Mouse (Mus musculus): ENCODE measurements around the gene Olfr1351.
"Not testable (repeated sequence)": the region's sequence is repeated elsewhere in the genome, so short reads cannot be mapped to it uniquely, and the experiment has no call there.

Olfr1351 gene

DNA sequence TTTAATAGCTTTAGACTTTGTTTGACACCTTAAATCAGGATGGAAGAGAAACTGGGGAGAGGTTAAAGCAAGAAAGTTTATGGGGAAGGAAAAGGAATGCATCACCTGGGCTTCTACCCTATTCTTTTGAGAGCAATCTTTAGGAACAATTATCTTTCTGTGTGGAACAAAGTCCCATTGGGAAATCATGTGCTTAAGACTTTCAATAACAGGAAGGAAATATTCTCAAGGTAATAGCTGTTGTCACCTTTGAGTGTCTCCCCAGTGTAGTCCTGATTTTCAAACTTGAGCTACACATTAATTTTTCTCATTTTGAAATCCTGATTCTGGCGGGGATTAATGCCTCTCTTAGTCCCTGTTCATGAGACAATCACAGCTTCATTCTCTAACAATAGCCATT is at the start of gene Olfr1351:
Gene Olfr1351 (plus strand): TSS at position 301 of the 400 bp plus-strand sequence.
- DNase-seq (ENCODE audit: low read depth in 1 of 2, low spot score in 2 of 2): no peak

DNA sequence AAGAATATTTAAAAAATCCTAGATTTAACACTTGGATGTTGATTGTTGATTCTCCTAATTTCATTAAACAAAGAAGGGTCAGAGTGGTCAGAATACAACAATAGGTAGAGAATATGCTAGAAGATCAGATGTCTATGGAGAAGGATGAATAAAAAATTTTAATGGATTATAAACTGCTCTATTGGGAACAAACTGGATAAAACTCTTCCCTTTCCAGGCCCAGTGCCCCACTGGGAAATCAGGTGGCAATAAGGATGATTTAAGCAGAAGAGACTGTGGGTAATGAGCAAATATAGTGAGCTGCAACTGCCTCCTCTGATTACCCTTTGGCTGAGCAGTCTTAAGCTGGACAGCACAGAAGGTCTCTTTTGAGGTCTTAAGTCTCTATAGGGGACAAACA is 49.3 kb upstream of the Olfr1351 start, which contains the start of gene Olfr1353:
Gene Olfr1353 (plus strand): TSS at position 301 of the 400 bp plus-strand sequence.
- DNase-seq (ENCODE audit: low read depth in 1 of 2, low spot score in 2 of 2): not testable (repeated sequence)

DNA sequence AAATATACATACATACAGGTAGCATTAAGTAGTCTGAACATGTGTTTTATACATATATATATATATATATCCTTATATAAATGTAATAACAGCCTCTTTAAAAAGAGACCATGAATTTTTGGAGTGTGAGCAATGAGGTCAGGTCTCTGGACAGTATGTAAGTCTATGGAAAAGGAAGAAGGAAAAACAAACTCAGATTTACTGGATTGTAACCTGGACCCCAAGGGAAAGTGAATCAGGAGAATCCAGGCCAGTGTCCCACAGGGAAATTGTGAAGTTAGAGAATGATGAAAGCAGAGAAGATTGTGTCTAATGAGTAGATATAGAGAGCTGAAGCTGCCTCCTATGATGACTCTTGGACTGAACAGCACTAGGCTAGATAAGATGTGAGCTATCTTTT is 31.5 kb upstream of the Olfr1351 start, which contains the start of gene Olfr1352:
Gene Olfr1352 (plus strand): TSS at position 301 of the 400 bp plus-strand sequence.
- DNase-seq (ENCODE audit: low read depth in 1 of 2, low spot score in 2 of 2): no peak

DNA sequence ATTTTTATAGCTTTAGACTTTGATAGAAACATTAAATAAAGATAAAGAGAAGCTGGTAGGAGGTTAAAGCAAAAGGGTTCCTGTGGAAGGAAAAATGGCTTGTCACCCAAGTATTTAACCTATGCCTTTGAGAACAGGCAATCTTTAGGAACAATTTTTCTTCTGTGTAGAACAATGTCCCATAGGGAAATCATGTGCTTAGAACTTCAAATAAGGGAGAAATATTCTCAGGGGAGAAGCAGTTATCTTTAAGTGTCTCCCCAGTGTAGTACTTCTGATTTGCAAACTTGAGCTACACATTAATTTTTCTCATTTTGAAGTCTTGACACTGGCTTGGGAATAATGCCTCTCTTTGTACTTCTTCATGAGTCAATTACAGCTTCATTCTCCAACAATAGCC is 16.2 kb downstream of the Olfr1351 start, which contains the start of gene Olfr57:
Gene Olfr57 (plus strand): TSS at position 301 of the 400 bp plus-strand sequence.
- no peak for DNase-seq (ENCODE audit: low read depth in 1 of 2, low spot score in 2 of 2)

DNA sequence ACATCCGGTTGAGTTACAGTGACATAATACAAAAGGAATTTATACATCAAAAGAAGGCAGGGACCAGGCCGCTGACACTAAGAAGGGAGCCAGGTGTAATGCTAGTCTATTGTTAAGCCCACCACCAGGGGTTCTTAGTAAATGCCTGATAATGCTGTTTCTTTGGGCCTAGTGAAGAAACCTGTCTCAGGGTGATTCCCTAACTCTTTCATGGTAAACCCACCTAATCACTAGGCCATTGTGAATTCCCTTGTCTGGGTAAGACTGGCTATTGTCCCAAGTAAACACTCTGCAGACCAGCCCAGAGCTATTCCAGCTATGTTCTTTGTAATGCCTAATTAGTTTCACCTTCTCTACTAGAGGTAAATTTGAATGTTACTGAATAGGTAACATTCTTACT is 30.2 kb downstream of the Olfr1351 start:
- DNase-seq (ENCODE audit: low read depth in 1 of 2, low spot score in 2 of 2): not testable (repeated sequence)

DNA sequence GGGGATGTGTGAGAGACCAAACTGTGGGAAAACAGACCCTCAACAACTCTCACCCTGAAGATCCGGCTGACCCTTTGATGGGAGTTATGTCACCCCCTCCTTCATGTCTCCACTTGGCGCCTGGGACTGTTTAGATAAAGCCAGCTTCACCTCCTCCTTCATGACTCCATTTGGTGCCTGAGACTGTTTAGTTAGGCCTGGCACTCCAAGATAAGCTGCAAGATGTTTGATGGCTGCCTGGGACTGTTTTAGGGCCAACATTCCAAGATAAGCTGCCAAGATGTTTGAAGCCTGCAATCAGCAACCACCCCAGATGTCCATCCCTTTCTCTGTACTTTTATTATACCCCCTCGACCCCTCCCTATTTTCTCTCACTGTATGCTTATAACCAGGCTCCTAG is 45.1 kb downstream of the Olfr1351 start:
- not testable (repeated sequence) for DNase-seq (ENCODE audit: low read depth in 1 of 2, low spot score in 2 of 2)

Data from monocyte, adult 2 months (primary cell).